Mouse (Mus musculus) liver, postnatal 0 days (tissue): ENCODE results near the gene Slc7a11. TPM values are rescaled to one million over a fixed set of nuclear protein-coding genes. Genes with fewer than 3 reads are reported as not detected.

Experiments used
- ATAC-seq: fragments of 200-750 bp; cut with Nextera tagmentation; 2 replicates; pipeline ENCODE4 v1.8.0; 2017; ENCODE audit warnings: mild to moderate bottlenecking, moderate library complexity
- DNase-seq: peaks from one replicate; pipeline ENCODE4 v3.0.0-alpha.2; 2016
- H3K27ac ChIP-seq: fragments of 300-500 bp; sonication (generic); 2 replicates; pipeline ENCODE4 v1.5.1; 2014; ENCODE audit warnings: antibody characterized with exemption, moderate library complexity, mild to moderate bottlenecking, low read depth
- H3K27me3 ChIP-seq: fragments of 300-500 bp; sonication (generic); 2 replicates; pipeline ENCODE4 v1.6.1; 2014; ENCODE audit warnings: low read length, control low read depth, mixed read lengths; ENCODE audit not compliant: insufficient read depth
- H3K36me3 ChIP-seq: fragments of 300-500 bp; sonication (generic); replicated peaks from 2 replicates; pipeline ENCODE4 v1.6.1; 2014; ENCODE audit warnings: mild to moderate bottlenecking, control low read depth, low read length, moderate library complexity, mixed read lengths; ENCODE audit not compliant: insufficient read depth
- H3K4me1 ChIP-seq: fragments of 300-500 bp; sonication (generic); 2 replicates; pipeline ENCODE4 v1.6.1; 2014; ENCODE audit warnings: antibody characterized with exemption, mild to moderate bottlenecking, control low read depth; ENCODE audit not compliant: insufficient read depth
- H3K4me2 ChIP-seq: fragments of 300-500 bp; sonication (generic); 2 replicates; pipeline ENCODE4 v1.6.1; 2014; ENCODE audit warnings: low read depth, mild to moderate bottlenecking, low read length, moderate library complexity, mixed read lengths
- H3K4me3 ChIP-seq: fragments of 300-500 bp; sonication (generic); 2 replicates; pipeline ENCODE4 v1.5.1; 2014; ENCODE audit warnings: low read depth, low read length
- H3K9ac ChIP-seq: fragments of 300-500 bp; sonication (generic); replicated peaks from 2 replicates; pipeline ENCODE4 v1.6.1; 2014; ENCODE audit warnings: mild to moderate bottlenecking, moderate library complexity
- H3K9me3 ChIP-seq: fragments of 300-500 bp; sonication (generic); 2 replicates; pipeline ENCODE4 v1.6.1; 2016; ENCODE audit warnings: mild to moderate bottlenecking, control low read depth, low read length, mixed read lengths
- CTCF ChIP-seq: sonication (generic); IDR thresholded peaks from 2 replicates; pipeline ENCODE4 v1.5.1; 2016; ENCODE audit warnings: antibody characterized with exemption, low read depth
- EP300 ChIP-seq: IDR thresholded peaks from 2 replicates; pipeline ENCODE4 v1.6.1; 2016; ENCODE audit warnings: antibody characterized with exemption, low read depth, mild to moderate bottlenecking
- WGBS: fragments of 180-500 bp; shearing (Covaris S2); extraction: QIAGEN DNeasy Blood & Tissue Kit; methylation state at CpG from one replicate; pipeline ENCODE4 v1.1.7; 2014; ENCODE audit not compliant: insufficient replicate concordance; 5-methylcytosine and 5-hydroxymethylcytosine counted together
- polyA plus RNA-seq: library from polyadenylated mRNA; unstranded; fragments of >200 nt; fragmentation: Nextera tagmentation; extraction: Ambion mirVana; gene quantifications from 2 replicates; pipeline ENCODE4 v1.2.1, GENCODE M21; 2015

Slc7a11 gene
- polyA plus RNA-seq, 1 experiment from 2014 or later, result 0.14 TPM

GRCm38 (mm10) chr3:49893945-49894344, 549.5 kb downstream of the Slc7a11 start:
- Histone ChIP-seq H3K9ac (no peak overlapping the region), H3K4me1 (no peaks in the 10 kb centered on the region), H3K27ac (no peak overlapping the region), H3K9me3 (no peaks in the 10 kb centered on the region), H3K4me2 (no peak overlapping the region), H3K27me3 (no peaks in the 10 kb centered on the region), H3K4me3 (no peak overlapping the region), H3K36me3 (no peaks in the 10 kb centered on the region)
- TF ChIP-seq EP300 (no peak), CTCF (no peak)
- ATAC-seq (no peak), DNase-seq (no peak)

GRCm38 (mm10) chr3:49887359-49887758, 556.1 kb downstream of the Slc7a11 start:
- TF ChIP-seq CTCF, result no peak
- no peak for TF ChIP-seq EP300
- 61% methylated on average over 2 of the region's 2 CpGs for WGBS
- no peaks in the 10 kb centered on the region for H3K4me1 ChIP-seq

DNA sequence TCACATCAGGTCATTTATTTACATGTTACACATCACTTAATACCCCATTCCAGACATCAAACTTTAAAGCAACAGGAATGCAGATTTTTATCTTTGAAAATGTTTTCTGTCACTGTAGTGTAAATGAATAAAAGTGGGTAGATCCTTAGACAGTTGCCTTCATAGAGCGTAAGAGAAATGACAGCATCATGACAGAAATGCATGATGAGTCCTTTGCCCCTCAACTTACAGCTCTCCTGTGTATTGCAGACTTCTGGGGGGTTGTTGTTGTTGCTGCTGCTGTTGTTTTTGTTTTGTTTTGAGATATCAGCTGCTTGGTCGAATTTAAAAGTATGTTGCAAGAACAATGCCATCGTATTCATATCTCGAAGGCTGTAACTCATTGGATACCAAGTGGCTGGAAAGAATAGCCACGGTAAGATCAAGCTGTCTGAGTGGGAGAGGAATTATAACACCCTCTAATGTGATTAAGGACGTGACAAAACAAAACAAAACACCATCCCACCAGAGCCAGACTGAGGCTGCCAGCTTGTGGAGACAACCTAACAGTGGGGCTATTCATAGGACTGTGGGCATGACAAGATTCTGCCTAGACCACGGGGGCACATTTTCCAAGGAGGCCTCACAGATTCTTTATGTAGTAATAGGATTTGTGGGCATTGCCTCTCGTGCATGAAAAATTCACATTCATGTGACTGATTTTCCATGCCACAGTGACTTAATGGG, 557.0 kb downstream of the Slc7a11 start:
- H3K36me3 ChIP-seq, result no peaks in the 10 kb centered on the region
- no peak for DNase-seq
- H3K27me3 ChIP-seq, result no peaks in the 10 kb centered on the region
- H3K27ac ChIP-seq, result no peak overlapping the region
- no peak overlapping the region for H3K4me2 ChIP-seq
- TF ChIP-seq EP300, result no peak
- TF ChIP-seq CTCF, result no peak
- H3K4me1 ChIP-seq, result no peaks in the 10 kb centered on the region
- ATAC-seq, result no peak
- 53% methylated on average over 8 of the region's 8 CpGs for WGBS
- no peak overlapping the region for H3K9ac ChIP-seq
- H3K4me3 ChIP-seq, result no peak overlapping the region
- H3K9me3 ChIP-seq, result no peaks in the 10 kb centered on the region

More at GRCm38 (mm10) chr3:49887359-49887758, 556.1 kb downstream of the Slc7a11 start:
- Histone ChIP-seq H3K27ac (no peak overlapping the region), H3K27me3 (no peaks in the 10 kb centered on the region), H3K9me3 (no peaks in the 10 kb centered on the region), H3K4me3 (no peak overlapping the region), H3K9ac (no peak overlapping the region), H3K36me3 (no peaks in the 10 kb centered on the region), H3K4me2 (no peak overlapping the region)
- ATAC-seq, result no peak
- no peak for DNase-seq

GRCm38 (mm10) chr3:49880496-49880895, 562.9 kb downstream of the Slc7a11 start:
- Histone ChIP-seq H3K4me3 (no peak overlapping the region), H3K9me3 (no peaks in the 10 kb centered on the region), H3K9ac (no peak overlapping the region), H3K4me1 (no peaks in the 10 kb centered on the region), H3K36me3 (no peaks in the 10 kb centered on the region), H3K4me2 (no peak overlapping the region), H3K27me3 (no peaks in the 10 kb centered on the region), H3K27ac (no peak overlapping the region)
- DNase-seq (no peak), ATAC-seq (no peak)
- no peak for TF ChIP-seq EP300
- TF ChIP-seq CTCF, result no peak

GRCm38 (mm10) chr3:49870786-49871185, 572.6 kb downstream of the Slc7a11 start:
- no peaks in the 10 kb centered on the region for H3K4me1 ChIP-seq

GRCm38 (mm10) chr3:49867951-49868584, 575.3 kb downstream of the Slc7a11 start:
- ATAC-seq (no peak), DNase-seq (no peak)
- Histone ChIP-seq H3K4me1 (no peaks in the 10 kb centered on the region), H3K4me3 (no peak overlapping the region), H3K27ac (no peak overlapping the region), H3K36me3 (no peaks in the 10 kb centered on the region), H3K9ac (no peak overlapping the region), H3K27me3 (no peaks in the 10 kb centered on the region), H3K9me3 (no peaks in the 10 kb centered on the region), H3K4me2 (no peak overlapping the region)
- no peak for TF ChIP-seq CTCF
- WGBS, result 38% methylated on average over 4 of the region's 4 CpGs

More at GRCm38 (mm10) chr3:49870786-49871185, 572.6 kb downstream of the Slc7a11 start:
- no peak overlapping the region for H3K4me3 ChIP-seq
- H3K27ac ChIP-seq, result no peak overlapping the region
- no peak overlapping the region for H3K9ac ChIP-seq
- DNase-seq (no peak), ATAC-seq (no peak)
- WGBS, result 72% methylated on average over 3 of the region's 3 CpGs
- H3K4me2 ChIP-seq, result no peak overlapping the region
- no peaks in the 10 kb centered on the region for H3K9me3 ChIP-seq
- H3K27me3 ChIP-seq, result no peaks in the 10 kb centered on the region
- TF ChIP-seq EP300, result no peak
- no peak for TF ChIP-seq CTCF
- no peaks in the 10 kb centered on the region for H3K36me3 ChIP-seq
